Mouse (Mus musculus): ENCODE results near the gene Fcrla.

The Fcrla gene

DNA sequence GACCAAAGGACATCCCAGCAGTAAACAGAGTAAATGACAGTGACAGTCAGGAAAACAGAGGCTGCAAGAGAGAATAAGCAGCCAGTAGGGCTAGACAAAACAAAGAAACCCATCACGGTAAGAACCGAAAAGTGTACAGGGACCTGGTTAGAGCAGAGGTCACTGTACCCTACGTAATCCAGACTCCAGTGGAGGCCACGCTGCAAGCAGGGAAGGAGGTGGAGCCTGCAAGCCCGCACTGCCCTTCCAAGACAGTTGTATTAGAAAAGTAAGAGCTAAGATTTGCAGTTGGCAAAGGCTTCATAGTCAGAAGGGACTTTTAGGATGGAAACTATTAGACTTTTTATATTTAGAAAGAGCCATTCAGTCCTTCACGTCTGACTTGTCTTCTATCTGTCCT is 442 bp downstream of the Fcrla start:
- DNase-seq, result no peak

DNA sequence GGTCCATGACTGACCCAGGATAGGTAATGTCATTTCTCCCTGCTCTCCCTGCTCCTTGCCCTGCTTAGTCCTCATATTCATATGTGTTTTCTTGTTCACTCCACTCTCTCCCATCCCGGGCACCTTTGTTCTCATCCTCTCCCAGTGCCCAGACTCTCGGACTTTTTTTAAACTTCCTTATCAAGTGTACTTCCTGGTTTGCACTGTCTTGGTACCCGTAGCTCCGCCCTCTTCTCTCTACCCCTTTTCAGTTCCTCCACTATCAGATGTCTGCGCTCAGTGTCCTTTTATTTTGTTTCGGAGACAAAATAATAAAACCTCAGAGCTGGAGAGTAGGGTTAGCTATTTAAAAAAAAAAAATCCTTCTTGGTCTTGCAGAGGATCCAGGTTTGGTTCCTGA is 2.9 kb downstream of the Fcrla start:
- DNase-seq, result no peak

GRCm38 (mm10) chr1:170919308-170919707 is 8.1 kb downstream of the Fcrla start:
- DNase-seq, result no peak

DNA sequence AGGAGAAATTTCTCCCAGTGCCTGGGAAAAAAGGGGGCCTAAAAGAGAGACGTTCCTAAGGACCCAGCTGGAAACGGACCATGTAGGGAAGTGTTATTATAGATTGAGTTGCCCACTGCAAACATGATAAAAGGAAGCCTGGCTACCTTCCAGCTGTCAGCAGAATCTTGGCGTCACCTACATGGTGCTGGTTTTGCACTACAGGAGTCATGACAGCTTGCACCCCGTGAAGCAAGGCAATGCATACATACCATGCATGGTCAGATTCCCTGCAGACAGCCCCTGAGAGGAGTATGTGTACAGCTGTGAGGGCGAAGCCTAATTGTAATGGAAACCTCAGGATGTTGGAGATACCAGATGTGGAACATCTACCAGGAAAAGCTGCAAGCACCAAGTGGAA is 11.7 kb downstream of the Fcrla start:
- no peak for DNase-seq

DNA sequence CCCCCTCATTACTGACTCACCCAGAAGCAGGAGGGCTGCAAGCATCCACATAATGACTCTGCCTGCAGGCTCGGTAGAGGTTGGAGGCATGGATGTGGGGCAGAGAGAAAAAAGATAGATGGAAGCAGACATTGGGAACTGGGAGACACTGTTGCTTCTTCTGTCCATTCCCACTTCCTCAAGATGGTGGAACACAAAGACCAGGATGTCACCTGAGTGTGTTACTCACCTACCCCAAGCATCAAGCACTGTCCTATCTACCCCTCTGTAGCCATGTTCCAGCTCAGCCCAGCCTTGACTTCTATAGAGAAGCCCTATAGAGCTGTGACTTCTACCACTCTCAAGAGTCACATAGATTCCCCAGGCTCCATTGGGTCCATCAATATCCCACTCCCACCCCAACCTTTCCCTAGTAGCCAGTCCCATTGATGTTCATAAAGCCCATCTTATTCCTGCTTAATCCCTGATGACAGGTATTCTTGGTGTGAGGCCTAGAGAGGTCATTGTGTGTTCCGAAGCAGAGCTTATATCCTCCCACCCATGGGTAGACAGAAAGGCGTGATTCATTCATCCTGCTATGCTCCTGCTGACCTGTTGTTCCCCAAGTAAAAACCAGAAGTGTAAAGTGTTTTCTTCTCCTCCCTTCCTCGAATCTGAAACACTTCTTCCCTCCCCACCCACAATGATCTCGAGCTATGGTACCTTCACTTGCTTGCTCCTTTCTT is 14.3 kb downstream of the Fcrla start, which contains the start of gene Fcrlb:
Gene Fcrlb, minus strand, starts transcription at position 51 of the 725 bp plus-strand sequence.
- DNase-seq, result no peak

DNA sequence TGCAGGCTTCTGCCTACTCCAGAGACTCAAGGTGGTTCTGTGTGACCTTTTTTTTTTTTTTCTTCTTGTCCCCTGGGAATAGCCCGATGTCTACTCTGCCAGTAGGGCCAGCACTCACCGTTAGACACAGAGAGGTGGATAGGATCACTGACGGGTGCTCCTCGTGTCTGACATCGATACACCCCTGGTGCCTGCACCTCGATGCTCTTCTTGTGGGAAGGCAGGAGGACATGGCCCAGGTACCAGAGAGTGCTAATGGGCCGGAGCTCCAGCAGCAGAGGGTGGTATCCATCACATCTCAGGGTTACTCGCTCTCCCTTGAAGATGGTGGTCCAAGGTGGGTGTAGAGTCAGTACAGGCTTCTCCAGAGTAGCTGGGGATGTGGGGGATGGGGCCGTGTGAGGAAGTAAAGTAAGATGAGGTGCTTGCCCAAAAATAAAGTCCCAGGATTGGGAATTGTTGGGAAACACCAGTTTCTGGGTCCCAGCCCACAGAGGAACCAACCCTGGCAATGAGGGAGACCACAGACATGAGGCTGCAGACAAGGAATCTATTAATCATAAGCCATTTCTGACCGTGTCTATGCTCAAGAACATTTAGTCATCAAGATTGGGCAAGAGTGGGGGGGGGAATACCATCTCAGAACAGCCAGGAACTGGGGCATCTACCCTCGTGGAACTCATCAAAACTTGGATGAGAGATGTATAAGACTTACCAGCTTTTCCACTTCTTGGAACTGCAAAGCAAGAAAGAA is 15.3 kb downstream of the Fcrla start:
- DNase-seq, result no peak

- DNase-seq, result peak; percentile 47 to 61
Measured at GRCm38 (mm10) chr1:170908341-170908740, 19.0 kb downstream of the Fcrla start.

DNA sequence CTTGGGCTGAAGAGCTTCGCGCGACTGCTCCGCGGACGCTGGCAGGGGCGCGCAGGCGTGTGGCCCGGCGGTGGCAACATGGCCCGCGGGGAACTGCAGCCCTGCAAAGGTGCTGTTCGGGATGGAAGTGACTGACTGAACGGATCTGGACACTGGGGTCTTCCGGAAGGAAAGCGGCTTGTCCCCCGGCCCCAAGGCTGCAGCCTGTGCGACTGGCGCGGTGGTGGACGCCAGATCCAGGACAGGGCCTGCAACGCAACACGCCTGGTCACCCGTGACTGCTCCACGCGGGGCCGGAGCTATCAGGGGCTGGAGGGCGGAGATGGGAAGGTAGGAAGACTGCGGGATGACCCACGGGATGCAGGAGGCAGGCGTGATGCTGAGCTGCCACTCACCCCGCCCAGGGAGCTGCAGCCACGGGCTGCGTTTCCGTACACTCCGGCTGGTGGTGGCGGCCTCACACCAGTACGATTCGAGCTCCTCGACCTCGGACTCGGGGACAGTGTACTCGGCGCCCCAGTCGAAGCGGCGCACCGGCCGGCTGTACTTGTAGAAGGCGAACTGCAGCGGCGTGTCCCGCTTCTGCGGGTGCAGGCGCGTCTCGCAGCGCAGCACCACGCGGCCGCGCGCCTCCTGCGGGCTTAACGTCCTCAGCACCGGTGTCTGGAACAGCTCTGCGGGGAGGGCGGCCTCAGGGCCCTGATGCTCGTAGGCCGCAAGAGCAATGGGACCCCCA is 19.8 kb downstream of the Fcrla start:
- DNase-seq, result peak; percentile 66 to 70

GRCm38 (mm10) chr1:170907111-170907455 is 20.3 kb downstream of the Fcrla start:
- no peak for DNase-seq

DNA sequence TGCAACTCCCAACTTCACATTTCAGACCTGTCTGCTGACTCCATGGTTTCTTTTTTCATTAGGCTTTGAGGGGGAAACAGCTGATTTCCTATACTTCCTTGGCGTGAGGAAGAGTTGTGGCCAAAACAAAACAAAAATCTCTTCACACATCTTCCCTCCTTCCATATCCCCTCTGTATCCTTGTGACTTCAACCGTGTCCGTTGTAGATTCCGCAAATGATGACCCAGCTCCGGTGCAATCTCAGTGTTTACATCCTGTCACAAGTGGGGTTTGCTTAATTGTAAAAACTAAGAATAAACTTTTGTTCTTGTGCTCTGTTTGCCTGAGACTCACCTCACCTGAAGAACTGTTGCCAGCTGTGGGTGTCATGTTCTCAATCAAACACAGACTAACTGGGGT is 23.9 kb downstream of the Fcrla start:
- DNase-seq, result no peak

GRCm38 (mm10) chr1:170901536-170902238 is 25.7 kb downstream of the Fcrla start:
- peak; percentile 86 to 87 for DNase-seq

- DNase-seq, result peak; percentile 42 to 62
Measured at GRCm38 (mm10) chr1:170900799-170901467, 26.4 kb downstream of the Fcrla start.

DNA sequence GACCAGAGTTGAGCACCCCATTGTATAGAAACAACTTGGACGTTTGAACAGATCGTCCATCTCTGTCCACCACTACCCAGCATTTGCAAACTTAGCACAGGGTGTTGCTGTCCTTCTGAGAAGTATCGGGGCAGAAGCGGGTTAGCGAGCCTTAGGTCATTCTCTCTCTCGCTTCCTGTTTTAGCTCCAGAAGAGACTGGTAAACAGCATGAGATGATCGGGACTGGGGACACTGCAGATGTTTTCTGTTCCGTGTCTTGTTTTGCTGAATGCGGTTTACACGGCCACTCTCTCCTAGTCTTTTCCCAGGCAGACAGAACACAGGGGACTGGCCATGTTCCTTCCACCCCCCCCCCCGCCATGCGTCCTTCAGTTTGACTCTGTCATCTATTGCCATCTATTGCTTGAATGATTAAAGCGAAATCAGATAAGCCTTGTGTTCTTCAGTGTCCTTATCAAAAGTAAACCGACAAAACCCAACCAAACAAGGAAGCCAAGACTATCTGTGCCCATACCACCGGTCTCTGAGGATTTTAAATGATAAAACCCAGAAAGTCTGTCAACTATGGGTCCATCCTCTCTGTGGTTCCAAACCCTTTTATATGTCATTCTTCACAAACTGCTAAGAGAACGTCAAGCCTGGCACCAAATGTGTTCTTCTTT is 28.8 kb downstream of the Fcrla start:
- no peak for DNase-seq

DNA sequence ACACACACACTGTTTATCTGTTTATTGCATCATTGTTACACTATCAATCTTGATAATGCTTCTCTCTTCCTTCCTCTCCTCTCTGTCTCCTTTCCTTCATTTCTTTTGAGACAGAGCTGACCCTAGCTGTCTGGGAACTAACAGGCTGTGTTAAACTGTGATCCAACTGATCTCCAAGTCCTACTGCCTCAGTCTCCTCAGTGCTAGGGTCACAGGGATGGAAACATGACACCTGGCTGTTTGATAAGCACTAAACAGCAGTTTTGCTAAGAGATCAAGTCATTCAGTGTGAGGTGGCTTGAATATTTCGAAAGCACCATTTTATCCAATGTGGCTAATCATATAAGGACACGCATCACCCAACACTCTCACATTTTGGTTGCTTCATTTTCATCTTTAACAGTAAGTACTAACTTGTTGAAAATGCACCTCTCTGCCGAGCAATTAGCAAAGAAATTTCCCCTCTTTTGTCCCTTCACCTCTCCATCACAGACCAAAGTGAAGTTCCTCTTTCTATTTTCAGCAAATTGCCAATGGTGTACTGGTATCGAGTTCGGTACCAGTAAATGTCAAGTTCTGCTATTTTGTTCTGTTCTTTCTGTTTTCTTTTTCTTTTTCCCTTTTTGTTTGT is 30.6 kb downstream of the Fcrla start:
- DNase-seq, result no peak

DNA sequence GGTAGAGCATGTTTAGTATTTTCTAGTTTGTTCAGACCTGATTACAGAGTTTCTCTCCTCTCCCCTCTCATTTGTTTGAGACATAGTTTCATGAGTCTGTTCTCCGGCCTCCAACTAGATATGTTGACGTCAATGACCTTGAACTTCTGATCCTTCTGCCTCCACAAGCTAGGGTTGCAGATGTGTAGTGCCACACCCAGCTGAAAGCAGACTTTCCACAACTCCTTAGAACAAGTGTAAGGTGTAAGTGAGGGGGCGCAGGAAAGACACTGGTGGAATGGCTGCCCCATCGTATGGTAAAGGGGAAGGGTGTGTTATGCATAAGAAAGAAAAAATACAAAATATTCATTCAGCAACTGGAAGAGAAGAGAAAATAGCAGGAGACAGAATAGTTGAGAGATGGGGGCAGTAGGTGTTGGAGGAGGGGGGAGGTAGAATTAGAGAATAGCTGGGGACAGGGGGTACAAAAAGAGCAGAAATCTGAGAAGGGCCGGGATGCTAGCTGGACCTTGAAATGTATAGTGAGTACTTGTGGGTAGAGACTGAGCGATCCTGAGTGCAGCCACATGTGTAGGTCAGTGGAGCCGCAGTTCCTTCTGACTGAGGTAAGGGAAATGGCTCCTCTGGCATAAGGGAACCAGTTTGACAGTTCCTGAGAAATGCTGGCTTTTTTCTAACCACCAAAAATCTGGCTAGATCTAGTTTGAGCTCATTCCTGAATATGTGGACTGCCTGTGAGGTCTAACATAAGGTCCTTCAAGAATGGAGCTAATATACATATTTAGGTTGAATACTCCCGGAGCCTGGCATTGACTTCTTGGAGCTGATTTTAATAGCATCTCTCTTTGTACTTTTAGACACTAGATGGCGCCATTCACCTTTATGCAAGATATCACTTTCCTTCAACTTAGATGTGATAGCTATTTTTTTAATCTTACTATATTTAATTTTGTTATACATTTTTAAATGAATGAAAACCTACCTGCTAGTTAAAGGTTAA is 32.5 kb downstream of the Fcrla start:
- DNase-seq, result peak; percentile 12 to 18

GRCm38 (mm10) chr1:170892279-170892678 is 35.1 kb downstream of the Fcrla start:
- no peak for DNase-seq

- no peak for DNase-seq
Measured at GRCm38 (mm10) chr1:170891646-170892045, 35.7 kb downstream of the Fcrla start.

DNA sequence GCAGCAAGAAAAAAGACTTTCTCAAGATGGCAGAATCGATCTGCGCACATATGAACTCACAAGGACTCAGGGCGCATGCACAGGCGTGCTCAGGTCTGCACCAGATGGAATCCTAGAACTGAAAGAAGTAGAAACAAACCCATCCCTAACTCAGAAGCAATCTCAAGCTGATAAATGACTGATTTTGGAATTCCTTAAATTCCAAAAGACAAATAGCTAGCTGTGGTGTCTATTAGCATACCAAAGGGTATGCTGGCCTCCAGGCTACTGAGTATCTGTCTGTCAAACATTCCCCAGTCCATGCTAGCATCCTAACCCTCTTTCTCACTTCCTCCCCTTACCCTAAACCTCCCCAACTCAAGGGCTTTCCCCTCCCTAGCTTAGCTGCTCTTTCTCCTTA is 38.1 kb downstream of the Fcrla start:
- DNase-seq, result no peak

DNA sequence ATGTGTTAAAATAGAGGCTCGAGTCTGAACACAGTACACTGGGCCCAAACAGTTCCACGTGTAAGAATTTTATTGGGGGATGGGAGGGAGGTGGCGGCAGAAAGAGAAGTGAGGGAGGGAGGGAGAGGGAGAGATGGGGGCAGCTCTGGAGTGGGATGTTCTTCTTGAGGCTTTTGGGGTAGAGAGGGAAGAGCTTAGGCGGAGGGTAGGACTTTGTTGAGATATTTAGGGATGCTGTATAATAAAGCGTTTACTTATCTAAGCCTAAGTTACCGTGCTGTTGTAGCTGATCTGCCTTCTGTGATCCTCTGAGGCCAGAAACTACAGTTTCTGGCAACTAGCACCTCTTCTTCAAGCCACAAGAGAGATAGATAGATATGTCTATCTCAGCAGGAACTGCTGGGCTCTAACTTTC is 41.3 kb downstream of the Fcrla start:
- DNase-seq, result no peak

DNA sequence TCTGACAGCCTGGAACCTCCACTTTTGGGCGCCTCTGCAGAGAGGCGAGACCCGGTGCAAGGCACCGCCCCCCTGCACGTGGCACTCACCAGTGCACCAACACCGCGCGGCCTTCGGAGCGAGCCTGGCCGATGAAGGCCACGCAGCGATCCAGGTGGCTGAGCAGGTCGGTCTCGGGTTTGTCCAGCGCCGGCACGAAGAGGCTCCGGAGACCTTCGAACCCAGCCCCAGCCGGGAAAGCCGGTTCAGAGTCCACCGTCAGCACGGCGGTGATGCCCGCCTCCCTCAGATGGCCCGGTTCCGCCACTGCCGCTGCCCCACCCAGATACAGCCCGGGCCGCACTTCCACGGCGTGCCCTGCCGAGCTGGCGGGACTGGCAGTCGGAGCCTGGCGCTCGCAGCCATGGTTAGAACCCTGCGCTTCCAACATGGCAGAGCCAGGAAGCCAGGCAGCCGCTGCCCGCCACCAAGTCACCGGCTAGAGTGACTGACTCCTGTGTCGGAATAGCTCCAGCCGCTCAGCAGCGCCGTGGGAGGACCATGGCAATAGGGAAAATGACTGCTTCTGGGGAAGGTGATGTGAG is 42.3 kb downstream of the Fcrla start, which contains the start of the genes Gm26620 and Dusp12:
Gene Gm26620, plus strand, starts transcription at position 88 of the 584 bp plus-strand sequence.
Gene Dusp12, minus strand, starts transcription at position 563 of the 584 bp plus-strand sequence.
- DNase-seq, result peak; percentile 90 to 93
